Mouse (Mus musculus): ENCODE measurements around the gene Klhl22. TPM values are rescaled to one million over a fixed set of nuclear protein-coding genes. Genes with fewer than 3 reads are reported as not detected.

Klhl22 gene
- total and polyA plus RNA-seq, 3 experiments = 2.1 TPM; not detected in 2

GRCm38 (mm10) chr16:17804982-17805381, 45.6 kb downstream of the Klhl22 start:
- H3K4me1 ChIP-seq (ENCODE audit: insufficient read depth, low read depth, low read length) = peaks cover 8% of the 10 kb centered on the region
- H3K36me3 ChIP-seq (replicated peaks) = no peaks in the 10 kb centered on the region
- DNase-seq (ENCODE audit: low spot score) (no peak), ATAC-seq (ENCODE audit: extremely low read depth, insufficient number of reproducible peaks, low FRiP score, poor library complexity, severe bottlenecking) (no peak)
- peaks cover 70% of the 10 kb centered on the region for H3K27me3 ChIP-seq (ENCODE audit: insufficient read depth, low read length)
- H3K4me3 ChIP-seq (ENCODE audit: low read depth, low read length) = no peak overlapping the region
- H3K9me3 ChIP-seq (replicated peaks) = peaks cover 13% of the 10 kb centered on the region
- no peak for TF ChIP-seq GATA1 (IDR thresholded peaks at IDR 0.05; ENCODE audit: borderline replicate concordance, low read length)
- no peak for TF ChIP-seq CTCF (IDR thresholded peaks at IDR 0.05; ENCODE audit: low read depth, low read length)
- TF ChIP-seq POLR2AphosphoS5 (IDR thresholded peaks at IDR 0.05; ENCODE audit: insufficient replicate concordance, low read depth, low read length) = no peak
- TF ChIP-seq GATA2 (IDR thresholded peaks at IDR 0.05; ENCODE audit: borderline replicate concordance, low read depth, low read length) = no peak
- TF ChIP-seq TAL1 (conservative IDR thresholded peaks at IDR 0.05; ENCODE audit: low read depth, low read length) = no peak

GRCm38 (mm10) chr16:17806581-17807191, 47.3 kb downstream of the Klhl22 start:
- Histone ChIP-seq H3K4me1 (ENCODE audit: insufficient read depth, low read depth, low read length) (peaks cover 8% of the 10 kb centered on the region), H3K27me3 (ENCODE audit: insufficient read depth, low read length) (peaks cover 79% of the 10 kb centered on the region), H3K36me3 (replicated peaks) (no peaks in the 10 kb centered on the region), H3K4me3 (ENCODE audit: low read depth, low read length) (no peak overlapping the region), H3K9me3 (replicated peaks) (peaks cover 13% of the 10 kb centered on the region)
- ATAC-seq (ENCODE audit: extremely low read depth, insufficient number of reproducible peaks, low FRiP score, poor library complexity, severe bottlenecking) (no peak), DNase-seq (ENCODE audit: low spot score) (no peak)
- no peak for TF ChIP-seq TAL1 (conservative IDR thresholded peaks at IDR 0.05; ENCODE audit: low read depth, low read length)
- TF ChIP-seq CTCF (IDR thresholded peaks at IDR 0.05; ENCODE audit: low read depth, low read length) = no peak
- no peak for TF ChIP-seq POLR2AphosphoS5 (IDR thresholded peaks at IDR 0.05; ENCODE audit: insufficient replicate concordance, low read depth, low read length)
- TF ChIP-seq GATA2 (IDR thresholded peaks at IDR 0.05; ENCODE audit: borderline replicate concordance, low read depth, low read length) = no peak
- TF ChIP-seq GATA1 (IDR thresholded peaks at IDR 0.05; ENCODE audit: borderline replicate concordance, low read length) = no peak

GRCm38 (mm10) chr16:17807192-17808009, 48.0 kb downstream of the Klhl22 start:
- DNase-seq (ENCODE audit: low spot score) = no peak
- no peak for ATAC-seq (ENCODE audit: extremely low read depth, insufficient number of reproducible peaks, low FRiP score, poor library complexity, severe bottlenecking)
- TF ChIP-seq GATA1 (IDR thresholded peaks at IDR 0.05; ENCODE audit: borderline replicate concordance, low read length) (no peak), GATA2 (IDR thresholded peaks at IDR 0.05; ENCODE audit: borderline replicate concordance, low read depth, low read length) (no peak), POLR2AphosphoS5 (IDR thresholded peaks at IDR 0.05; ENCODE audit: insufficient replicate concordance, low read depth, low read length) (no peak), TAL1 (conservative IDR thresholded peaks at IDR 0.05; ENCODE audit: low read depth, low read length) (no peak), CTCF (IDR thresholded peaks at IDR 0.05; ENCODE audit: low read depth, low read length) (no peak)
- Histone ChIP-seq H3K27me3 (ENCODE audit: insufficient read depth, low read length) (peaks cover 74% of the 10 kb centered on the region), H3K4me1 (ENCODE audit: insufficient read depth, low read depth, low read length) (peaks cover 8% of the 10 kb centered on the region), H3K9me3 (replicated peaks) (peaks cover 13% of the 10 kb centered on the region), H3K36me3 (replicated peaks) (no peaks in the 10 kb centered on the region), H3K4me3 (ENCODE audit: low read depth, low read length) (no peak overlapping the region)

- Histone ChIP-seq H3K4me1 (ENCODE audit: insufficient read depth, low read depth, low read length) (peaks cover 8% of the 10 kb centered on the region), H3K36me3 (replicated peaks) (no peaks in the 10 kb centered on the region), H3K9me3 (replicated peaks) (0 out of 2 replicates have a peak, but pooled peaks cover 2% of the 10 kb centered on the region), H3K27me3 (ENCODE audit: insufficient read depth, low read length) (peaks cover 71% of the 10 kb centered on the region), H3K4me3 (ENCODE audit: low read depth, low read length) (no peak overlapping the region)
- DNase-seq (ENCODE audit: low spot score) = no peak
- TF ChIP-seq CTCF (IDR thresholded peaks at IDR 0.05; ENCODE audit: low read depth, low read length) = no peak
- no peak for TF ChIP-seq GATA2 (IDR thresholded peaks at IDR 0.05; ENCODE audit: borderline replicate concordance, low read depth, low read length)
- ATAC-seq (ENCODE audit: extremely low read depth, insufficient number of reproducible peaks, low FRiP score, poor library complexity, severe bottlenecking) = no peak
Measured at GRCm38 (mm10) chr16:17809125-17809524, 49.7 kb downstream of the Klhl22 start.

GRCm38 (mm10) chr16:17809711-17810110, 50.3 kb downstream of the Klhl22 start:
- 0 out of 2 replicates have a peak, but pooled peaks cover 2% of the 10 kb centered on the region for H3K9me3 ChIP-seq (replicated peaks)
- DNase-seq (ENCODE audit: low spot score) (no peak), ATAC-seq (ENCODE audit: extremely low read depth, insufficient number of reproducible peaks, low FRiP score, poor library complexity, severe bottlenecking) (no peak)
- H3K36me3 ChIP-seq (replicated peaks) = no peaks in the 10 kb centered on the region
- TF ChIP-seq GATA1 (IDR thresholded peaks at IDR 0.05; ENCODE audit: borderline replicate concordance, low read length) (no peak), CTCF (IDR thresholded peaks at IDR 0.05; ENCODE audit: low read depth, low read length) (no peak), POLR2AphosphoS5 (IDR thresholded peaks at IDR 0.05; ENCODE audit: insufficient replicate concordance, low read depth, low read length) (no peak), TAL1 (conservative IDR thresholded peaks at IDR 0.05; ENCODE audit: low read depth, low read length) (no peak), GATA2 (IDR thresholded peaks at IDR 0.05; ENCODE audit: borderline replicate concordance, low read depth, low read length) (no peak)
- peaks cover 4% of the 10 kb centered on the region for H3K4me1 ChIP-seq (ENCODE audit: insufficient read depth, low read depth, low read length)
- peaks cover 68% of the 10 kb centered on the region for H3K27me3 ChIP-seq (ENCODE audit: insufficient read depth, low read length)
- no peak overlapping the region for H3K4me3 ChIP-seq (ENCODE audit: low read depth, low read length)

GRCm38 (mm10) chr16:17812120-17812519, 52.7 kb downstream of the Klhl22 start:
- H3K36me3 ChIP-seq (replicated peaks) = no peaks in the 10 kb centered on the region
- H3K4me3 ChIP-seq (ENCODE audit: low read depth, low read length) = no peak overlapping the region
- peaks cover 71% of the 10 kb centered on the region for H3K27me3 ChIP-seq (ENCODE audit: insufficient read depth, low read length)
- H3K4me1 ChIP-seq (ENCODE audit: insufficient read depth, low read depth, low read length) = peaks cover 5% of the 10 kb centered on the region; the same call in 1 of the 2 replicates
- peaks cover 5% of the 10 kb centered on the region; the same call in 1 of the 2 replicates for H3K9me3 ChIP-seq (replicated peaks)
- TF ChIP-seq CTCF (IDR thresholded peaks at IDR 0.05; ENCODE audit: low read depth, low read length) = peak; percentile 40; the same call in 1 of the 2 replicates
- TF ChIP-seq GATA2 (IDR thresholded peaks at IDR 0.05; ENCODE audit: borderline replicate concordance, low read depth, low read length) = no peak
- TF ChIP-seq POLR2AphosphoS5 (IDR thresholded peaks at IDR 0.05; ENCODE audit: insufficient replicate concordance, low read depth, low read length) = no peak
- ATAC-seq (ENCODE audit: extremely low read depth, insufficient number of reproducible peaks, low FRiP score, poor library complexity, severe bottlenecking) (no peak; the same call in 1 of the 2 replicates), DNase-seq (ENCODE audit: low spot score) (peak; percentile 45)
